Mouse (Mus musculus) inflammation-experienced regulatory T-cells, adult 16 weeks (primary cell): Measurements from ENCODE around the gene Olfr1506. TPM values are rescaled to one million over a fixed set of nuclear protein-coding genes. Genes with fewer than 3 reads are reported as not detected.

Experiments used
- polyA plus RNA-seq: library from polyadenylated mRNA; unstranded; fragments of 100-300 nt; shearing (Covaris generic); gene quantifications from one replicate; pipeline ENCODE4 v1.2.1, GENCODE M21; 2017

The Olfr1506 gene
- polyA plus RNA-seq, result not detected

DNA sequence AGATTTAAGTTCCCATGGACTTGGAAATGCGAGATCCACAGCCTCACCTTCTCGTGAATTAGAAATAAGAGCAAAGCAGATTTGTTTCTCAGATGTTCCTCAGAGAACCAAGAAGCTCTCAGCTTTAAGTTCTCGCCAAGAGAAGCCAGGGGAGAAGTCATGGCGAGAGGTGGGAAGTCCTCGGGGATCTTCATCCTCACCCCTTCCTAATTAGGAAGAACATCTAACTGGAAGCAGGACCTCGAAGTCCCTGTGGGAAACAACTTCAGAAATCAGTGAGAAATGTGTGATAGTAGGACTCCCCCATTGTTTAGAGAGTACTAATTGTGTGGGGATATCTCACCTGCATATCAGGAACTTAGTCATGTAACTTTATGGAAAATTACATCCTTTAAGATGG lies at the start of gene Olfr1506:
Gene Olfr1506 (minus strand): TSS at position 101 of the 400 bp plus-strand sequence.

DNA sequence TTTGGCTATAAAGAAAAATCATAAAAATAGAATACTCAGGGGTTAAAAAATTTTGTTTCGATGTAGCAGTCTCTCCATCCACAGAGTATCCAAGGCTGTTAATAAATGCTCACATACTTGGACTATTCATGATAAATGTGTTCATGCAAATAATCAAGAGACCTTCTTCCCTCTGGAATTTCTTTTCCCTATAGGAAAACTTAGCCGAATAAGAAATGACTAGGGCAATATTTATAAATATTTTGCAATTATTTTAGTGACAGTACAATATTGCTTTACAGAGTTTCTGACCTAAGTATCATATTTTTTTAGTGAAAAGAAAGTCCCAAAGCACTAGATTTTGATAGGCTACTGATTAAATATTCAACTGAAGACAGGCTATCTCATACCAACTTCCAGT lies 46.6 kb upstream of the Olfr1506 start, which contains the start of gene Olfr1271:
Gene Olfr1271 (minus strand): TSS at position 101 of the 400 bp plus-strand sequence.

GRCm38 (mm10) chr2:90257492-90257891 lies 33.2 kb upstream of the Olfr1506 start, which contains the start of gene Olfr142:
Gene Olfr142 (minus strand): TSS chr2:90257592.

Other genes starting within 250 kb of the Olfr1506 start
- not detected for gene Olfr1261, start 233.3 kb downstream of the Olfr1506 start, polyA plus RNA-seq
- gene Olfr1262, start 224.3 kb downstream of the Olfr1506 start, polyA plus RNA-seq, result not detected
- gene Olfr1263, start 212.4 kb downstream of the Olfr1506 start, polyA plus RNA-seq, result not detected
- gene Olfr1264, start 198.9 kb downstream of the Olfr1506 start, polyA plus RNA-seq, result not detected
- gene Olfr1265, start 189.2 kb downstream of the Olfr1506 start, polyA plus RNA-seq, result not detected
- not detected for gene Olfr140, start 160.9 kb downstream of the Olfr1506 start, polyA plus RNA-seq
- gene Olfr1269, start 103.1 kb downstream of the Olfr1506 start, polyA plus RNA-seq, result not detected
- not detected for gene Olfr32, start 82.2 kb downstream of the Olfr1506 start, polyA plus RNA-seq
- gene Olfr1270, start 71.4 kb downstream of the Olfr1506 start, polyA plus RNA-seq, result not detected
- gene Olfr142, start 33.1 kb upstream of the Olfr1506 start, polyA plus RNA-seq, result not detected
- 0.05 TPM for gene Olfr1271, start 46.5 kb upstream of the Olfr1506 start, polyA plus RNA-seq
- not detected for gene Olfr1272, start 68.3 kb upstream of the Olfr1506 start, polyA plus RNA-seq
- not detected for gene Gm13769, start 97.7 kb upstream of the Olfr1506 start, polyA plus RNA-seq
- not detected for gene Olfr1274-ps, start 174.2 kb upstream of the Olfr1506 start, polyA plus RNA-seq